Mouse (Mus musculus) CD4-positive naive resting alpha-beta T cell, adult 76 days (primary cell): Measurements from ENCODE around the gene Agpat2. TPM values are rescaled to one million over a fixed set of nuclear protein-coding genes. Genes with fewer than 3 reads are reported as not detected.

ENCODE experiments used
- total RNA-seq: library from RNA; stranded (reverse); gene quantifications from one replicate; pipeline ENCODE4 v1.2.4, GENCODE M21; 2023

The Agpat2 gene
- 9.6 TPM for total RNA-seq

DNA sequence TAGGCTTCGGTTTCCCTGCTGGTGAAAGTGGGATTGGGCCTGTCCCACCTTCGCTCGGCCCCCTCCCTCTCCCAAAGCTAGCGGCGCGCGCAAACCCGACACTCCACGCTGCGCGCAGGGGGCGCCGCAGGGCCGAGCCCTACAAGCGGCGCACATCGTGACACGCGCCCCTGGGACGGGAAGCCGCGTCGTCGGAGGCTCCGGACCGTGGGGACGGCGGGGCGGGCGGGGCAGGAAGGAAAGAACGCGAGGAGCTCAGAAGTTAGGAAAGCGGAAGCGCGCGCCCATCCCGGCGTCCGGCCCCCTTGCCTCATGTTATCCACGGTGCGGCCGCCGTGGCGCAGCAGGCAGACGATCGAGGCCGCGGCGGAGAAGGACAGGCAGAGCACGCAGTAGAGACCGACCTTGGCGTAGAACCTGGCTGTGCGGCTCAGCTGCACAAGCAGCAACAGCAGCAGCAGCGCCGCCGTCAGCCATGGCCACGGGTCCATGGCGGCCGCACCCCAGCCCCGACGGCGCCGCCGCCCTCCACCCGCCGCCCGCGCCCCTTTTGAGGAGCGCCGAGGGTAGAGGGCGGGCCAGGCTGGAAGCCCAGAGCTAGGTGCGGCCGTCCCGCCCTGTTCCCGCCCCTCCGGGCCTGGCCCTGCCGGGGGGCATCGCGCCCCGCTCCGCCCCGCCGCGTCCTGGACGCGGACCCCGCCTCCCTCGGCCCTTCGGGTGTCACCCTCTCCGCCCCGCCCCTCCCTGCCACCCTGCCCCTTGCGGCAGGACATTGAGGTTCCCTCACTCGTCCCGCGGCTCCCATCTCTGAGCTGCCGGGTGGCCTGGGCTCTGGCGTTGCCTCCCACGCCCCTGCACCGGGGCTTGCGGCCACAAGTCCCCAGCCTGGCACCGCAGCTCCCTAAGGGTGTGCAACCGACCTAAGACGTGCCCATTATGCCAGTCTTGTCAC is at the start of gene Agpat2:
Gene Agpat2, minus strand, starts transcription at position 698 of the 952 bp plus-strand sequence.

DNA sequence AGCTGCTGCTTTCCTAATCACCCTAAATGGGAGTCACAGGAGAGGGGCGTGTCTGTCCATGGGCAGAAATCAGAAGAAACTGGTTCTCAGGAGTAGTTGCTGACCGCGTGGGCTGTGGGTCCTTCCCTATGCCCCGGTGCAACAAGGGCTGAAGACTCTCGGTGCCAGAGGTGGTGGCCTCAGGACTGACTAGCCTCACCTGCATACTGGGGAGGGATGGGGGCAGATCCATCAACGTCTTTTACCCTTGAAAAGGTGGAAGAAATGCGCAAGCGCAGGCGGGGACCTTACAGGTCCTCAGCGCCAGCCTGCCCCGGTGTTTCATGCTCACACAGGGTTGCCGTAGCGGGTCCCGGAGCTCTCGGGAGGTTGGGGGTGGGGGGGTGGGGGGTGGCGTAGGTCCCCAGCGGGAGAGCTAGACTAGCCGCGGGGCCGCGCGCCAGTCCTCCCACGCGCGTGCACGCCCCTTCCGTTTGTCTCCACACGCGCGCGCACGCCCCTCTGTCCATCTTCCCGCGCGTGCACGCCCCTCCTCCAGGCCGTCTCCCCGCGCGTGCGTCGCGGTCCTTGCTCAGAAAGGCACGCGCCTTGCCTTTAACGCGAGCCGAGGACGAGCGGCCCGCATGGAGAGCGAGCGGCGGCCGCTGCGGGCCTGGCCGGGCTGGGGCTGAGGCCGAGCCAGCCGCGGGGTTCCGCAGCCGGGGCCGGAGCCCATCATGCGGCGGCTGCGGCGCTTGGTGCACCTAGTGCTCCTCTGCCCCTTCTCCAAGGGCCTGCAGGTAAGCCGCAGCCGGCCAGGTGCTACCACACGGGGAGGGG is 23.9 kb upstream of the Agpat2 start, which contains the start of gene Fam69b:
Gene Fam69b, plus strand, starts transcription at position 537 of the 819 bp plus-strand sequence.

DNA sequence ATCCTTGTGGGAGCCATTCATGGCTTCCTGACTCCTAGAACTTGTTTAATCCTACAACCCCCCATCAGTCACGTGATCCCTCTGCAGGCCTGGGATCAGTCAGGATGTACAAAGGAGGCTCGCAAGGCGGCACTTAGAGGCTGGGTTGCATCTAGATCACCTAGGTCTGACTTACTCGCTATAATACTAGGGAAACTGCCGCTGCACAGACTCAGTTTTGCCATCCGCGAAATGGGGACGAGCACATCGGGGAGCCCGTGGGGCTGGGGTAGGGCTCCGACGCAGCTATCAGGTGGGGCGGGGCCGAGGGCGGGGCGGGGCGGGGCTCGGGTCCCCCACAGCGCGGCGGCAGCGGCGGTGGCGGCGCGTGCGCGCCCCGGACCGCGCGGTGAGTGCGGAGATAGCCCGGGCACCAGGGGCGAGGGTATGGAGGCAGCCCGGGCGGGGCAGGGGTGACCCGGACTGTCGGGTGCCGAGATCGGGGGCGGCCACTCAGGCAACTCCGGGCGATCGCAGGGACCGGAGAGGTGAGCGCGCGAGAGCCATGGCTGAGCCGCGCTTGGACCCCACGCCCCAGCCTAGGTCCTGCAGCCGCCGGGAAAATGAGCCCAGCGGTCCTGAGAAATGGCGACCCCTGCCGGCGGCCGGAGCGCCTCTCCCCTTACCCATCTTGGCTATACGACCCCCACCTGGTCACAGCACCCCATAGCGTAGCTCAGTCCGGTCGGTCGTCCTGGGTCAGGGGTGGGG is 17.7 kb downstream of the Agpat2 start, which contains the start of gene Gm20532:
Gene Gm20532, plus strand, starts transcription at position 346 of the 750 bp plus-strand sequence.

DNA sequence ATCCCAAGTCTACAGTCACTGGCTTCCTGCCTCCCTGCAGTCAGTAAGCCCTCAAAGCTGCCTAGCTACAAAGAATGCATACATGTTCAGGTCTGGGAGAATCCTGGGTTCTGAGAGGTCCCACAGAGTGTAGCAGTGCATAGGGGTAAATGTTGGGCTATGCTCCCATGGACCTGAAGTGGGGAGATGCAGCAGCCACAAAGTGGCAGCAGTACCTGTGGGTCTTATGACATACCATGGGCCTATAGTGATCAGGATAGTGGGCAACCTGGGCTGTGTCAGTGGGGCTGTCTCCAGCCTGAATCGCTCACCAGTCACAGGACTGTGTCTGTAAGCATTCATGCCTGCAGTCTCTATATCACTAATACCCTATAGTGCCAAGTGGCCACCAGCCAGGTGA is 24.5 kb downstream of the Agpat2 start, which contains the start of gene Egfl7:
Gene Egfl7, plus strand, starts transcription at position 301 of the 400 bp plus-strand sequence.

Other genes with a start within 250 kb of the Agpat2 start
- gene Card9, start 243.5 kb downstream of the Agpat2 start, total RNA-seq: 5.3 TPM
- gene Snapc4, start 223.8 kb downstream of the Agpat2 start, total RNA-seq: 104 TPM
- 124 TPM for gene Entr1, start 215.1 kb downstream of the Agpat2 start, total RNA-seq
- gene Pmpca, start 215.1 kb downstream of the Agpat2 start, total RNA-seq: 76.4 TPM
- 22.7 TPM for gene Inpp5e, start 195.2 kb downstream of the Agpat2 start, total RNA-seq
- 93.1 TPM for gene Sec16a, start 159.2 kb downstream of the Agpat2 start, total RNA-seq
- gene Notch1, start 87.8 kb downstream of the Agpat2 start, total RNA-seq: 110 TPM
- 0.70 TPM for gene Egfl7, start 24.4 kb downstream of the Agpat2 start, total RNA-seq
- not detected for gene Gm20532, start 17.8 kb downstream of the Agpat2 start, total RNA-seq
- 1.6 TPM for gene Fam69b, start 24.0 kb upstream of the Agpat2 start, total RNA-seq
- gene Lcn4, start 66.9 kb upstream of the Agpat2 start, total RNA-seq: 4.2 TPM